Mouse (Mus musculus) midbrain, embryonic 15.5 days (tissue): ENCODE results near the gene Rab6a. TPM values are rescaled to one million over a fixed set of nuclear protein-coding genes. Genes with fewer than 3 reads are reported as not detected.

Experiments
- ATAC-seq: fragments of 200-750 bp; cut with Nextera tagmentation; replicated peaks from 2 replicates; pipeline ENCODE4 v1.8.0; 2017; ENCODE audit warnings: moderate TSS enrichment
- H3K27ac ChIP-seq: fragments of 300-500 bp; sonication (generic); 2 replicates; pipeline ENCODE4 v1.5.1; 2015; ENCODE audit warnings: mild to moderate bottlenecking, inconsistent platforms
- H3K27me3 ChIP-seq: fragments of 300-500 bp; sonication (generic); replicated peaks from 2 replicates; pipeline ENCODE4 v1.6.1; 2015; ENCODE audit warnings: inconsistent platforms
- H3K36me3 ChIP-seq: fragments of 300-500 bp; sonication (generic); replicated peaks from 2 replicates; pipeline ENCODE4 v1.6.1; 2015; ENCODE audit warnings: inconsistent platforms
- H3K4me1 ChIP-seq: fragments of 300-500 bp; sonication (generic); 2 replicates; pipeline ENCODE4 v1.6.1; 2015; ENCODE audit warnings: inconsistent platforms
- H3K4me2 ChIP-seq: fragments of 300-500 bp; sonication (generic); 2 replicates; pipeline ENCODE4 v1.6.1; 2015; ENCODE audit warnings: inconsistent platforms, mild to moderate bottlenecking, moderate library complexity
- H3K4me3 ChIP-seq: fragments of 300-500 bp; sonication (generic); 2 replicates; pipeline ENCODE4 v1.5.1; 2015; ENCODE audit warnings: mild to moderate bottlenecking, inconsistent platforms
- H3K9ac ChIP-seq: fragments of 300-500 bp; sonication (generic); 2 replicates; pipeline ENCODE4 v1.6.1; 2015; ENCODE audit warnings: mild to moderate bottlenecking, inconsistent platforms
- H3K9me3 ChIP-seq: fragments of 300-500 bp; sonication (generic); 2 replicates; pipeline ENCODE4 v1.6.1; 2016; ENCODE audit warnings: inconsistent platforms
- WGBS: fragments of 180-500 bp; shearing (Covaris S2); methylation state at CpG from one replicate; pipeline ENCODE4 v1.1.7; 2015; ENCODE audit warnings: mixed read lengths; 5-methylcytosine and 5-hydroxymethylcytosine counted together
- polyA plus RNA-seq: library from polyadenylated mRNA; unstranded; fragments of >200 nt; fragmentation: Nextera tagmentation; extraction: Ambion mirVana; gene quantifications from 2 replicates; pipeline ENCODE4 v1.2.1, GENCODE M21; 2015

Rab6a gene
- polyA plus RNA-seq, 1 experiment from 2014 or later: 260 TPM

DNA sequence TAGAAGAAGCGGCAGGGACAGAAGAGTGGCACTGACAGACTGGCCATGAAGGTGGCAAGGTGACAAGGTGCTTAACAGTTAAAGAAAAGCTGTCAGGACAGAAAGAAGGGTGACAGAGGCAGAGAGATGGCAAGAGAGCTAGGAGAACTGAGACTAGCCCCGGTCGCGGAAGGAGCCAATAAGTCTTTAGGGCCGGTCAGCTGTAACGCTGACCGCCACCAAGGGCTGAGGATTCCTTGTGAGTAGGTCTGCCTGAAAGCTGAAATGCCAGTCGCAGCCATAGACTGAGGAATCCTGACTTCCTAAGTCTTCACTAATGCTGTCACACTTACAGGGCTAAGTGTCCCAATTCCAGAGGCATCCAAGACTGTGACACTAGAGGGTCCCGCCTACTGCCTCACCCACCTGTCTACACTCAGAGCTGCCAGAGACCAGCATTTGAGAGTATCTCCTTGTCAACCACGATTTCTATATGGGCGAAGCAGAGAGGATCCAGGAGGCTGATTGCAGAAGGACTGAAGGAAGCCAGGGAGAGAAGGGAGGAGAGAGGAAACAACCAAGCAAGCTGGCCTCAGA lies 56.6 kb downstream of the Rab6a start:
- WGBS: 53% methylated on average over 11 of the region's 11 CpGs
- no peaks in the 10 kb centered on the region for H3K9me3 ChIP-seq
- peak; percentile 47 for ATAC-seq
- H3K36me3 ChIP-seq: no peaks in the 10 kb centered on the region
- peaks cover 17% of the 10 kb centered on the region for H3K4me1 ChIP-seq
- H3K27me3 ChIP-seq: no peaks in the 10 kb centered on the region
- H3K9ac ChIP-seq: peak overlapping the region; percentile 19; the same call in 1 of the 2 replicates
- H3K4me2 ChIP-seq: peak overlapping the region; percentile 37
- no peak overlapping the region for H3K4me3 ChIP-seq
- no peak overlapping the region for H3K27ac ChIP-seq

DNA sequence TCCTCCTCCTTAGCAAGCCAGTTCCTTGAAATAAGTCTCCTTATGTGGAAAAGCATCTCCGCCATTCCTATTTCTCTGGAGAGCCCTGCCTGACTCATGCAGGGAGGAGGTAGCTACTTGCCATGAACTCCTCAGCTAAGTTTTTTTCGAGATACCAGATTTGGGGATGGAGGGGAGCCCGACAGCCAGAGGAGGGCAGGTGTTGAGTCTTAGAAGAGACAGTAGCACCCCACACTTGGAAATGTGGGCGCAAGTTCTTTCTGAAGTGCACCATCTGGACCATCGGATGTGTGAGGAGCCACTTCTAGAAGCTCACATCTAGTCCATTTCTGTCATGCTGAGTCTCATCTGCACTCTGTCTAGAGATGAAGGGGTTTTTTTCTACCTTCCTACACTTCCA lies 63.4 kb downstream of the Rab6a start:
- Histone ChIP-seq H3K27me3 (no peaks in the 10 kb centered on the region), H3K4me2 (no peak overlapping the region), H3K36me3 (no peaks in the 10 kb centered on the region), H3K4me1 (no peaks in the 10 kb centered on the region; the same call in 1 of the 2 replicates), H3K9me3 (no peaks in the 10 kb centered on the region), H3K4me3 (no peak overlapping the region), H3K9ac (no peak overlapping the region), H3K27ac (no peak overlapping the region)
- no peak for ATAC-seq
- WGBS: 87% methylated on average over 5 of the region's 5 CpGs

DNA sequence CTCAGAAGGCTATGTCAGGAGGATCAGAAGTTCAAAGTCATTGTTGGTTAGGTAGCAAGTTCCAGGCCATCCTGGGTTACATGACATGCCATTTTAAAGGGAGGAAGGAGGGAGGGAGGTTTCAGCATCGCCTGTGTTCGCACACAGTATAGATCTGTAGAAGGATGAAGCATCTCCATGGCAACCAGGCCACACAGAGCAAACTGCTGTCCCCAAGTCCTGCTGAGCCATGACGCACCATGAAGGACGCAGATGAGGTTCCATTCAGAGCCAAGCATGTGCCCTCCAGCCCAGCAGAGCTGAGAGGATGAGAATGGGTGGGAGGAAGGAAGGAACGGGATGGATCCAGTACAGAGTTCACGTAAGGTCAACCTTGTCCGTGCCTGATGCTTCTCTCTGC lies 66.2 kb downstream of the Rab6a start:
- no peak; the same call in 1 of the 2 replicates for ATAC-seq
- Histone ChIP-seq H3K9ac (no peak overlapping the region), H3K36me3 (no peaks in the 10 kb centered on the region), H3K27me3 (no peaks in the 10 kb centered on the region), H3K27ac (no peak overlapping the region), H3K4me1 (no peaks in the 10 kb centered on the region; the same call in 1 of the 2 replicates), H3K4me3 (no peak overlapping the region), H3K4me2 (no peak overlapping the region), H3K9me3 (no peaks in the 10 kb centered on the region)
- WGBS: 40% methylated on average over 7 of the region's 7 CpGs

DNA sequence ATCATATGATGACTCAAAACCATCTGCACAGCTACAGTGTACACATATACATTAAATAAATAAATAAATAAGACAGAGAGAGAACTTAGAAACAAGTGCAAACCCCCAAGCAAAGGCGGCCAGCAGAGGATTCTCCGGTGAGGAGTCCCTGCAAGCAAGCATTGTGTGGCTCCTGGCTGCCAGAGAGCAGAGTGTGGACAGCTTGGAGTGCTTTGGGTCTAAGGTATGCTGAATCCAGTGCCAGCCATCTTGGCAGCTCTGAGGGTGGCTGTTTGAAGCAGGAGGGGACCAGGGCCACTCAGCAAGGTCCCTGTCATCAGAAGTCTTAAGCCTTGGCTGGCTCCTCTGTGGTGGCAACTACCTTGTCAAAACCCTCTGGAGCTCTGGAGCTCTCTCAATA lies 67.7 kb downstream of the Rab6a start:
- no peaks in the 10 kb centered on the region; the same call in 1 of the 2 replicates for H3K4me1 ChIP-seq
- H3K27me3 ChIP-seq: no peaks in the 10 kb centered on the region
- H3K36me3 ChIP-seq: no peaks in the 10 kb centered on the region
- WGBS: 92% methylated on average over 2 of the region's 2 CpGs
- H3K4me2 ChIP-seq: no peak overlapping the region
- no peak overlapping the region for H3K9ac ChIP-seq
- no peak overlapping the region for H3K4me3 ChIP-seq
- ATAC-seq: no peak
- H3K9me3 ChIP-seq: no peaks in the 10 kb centered on the region
- no peak overlapping the region for H3K27ac ChIP-seq

DNA sequence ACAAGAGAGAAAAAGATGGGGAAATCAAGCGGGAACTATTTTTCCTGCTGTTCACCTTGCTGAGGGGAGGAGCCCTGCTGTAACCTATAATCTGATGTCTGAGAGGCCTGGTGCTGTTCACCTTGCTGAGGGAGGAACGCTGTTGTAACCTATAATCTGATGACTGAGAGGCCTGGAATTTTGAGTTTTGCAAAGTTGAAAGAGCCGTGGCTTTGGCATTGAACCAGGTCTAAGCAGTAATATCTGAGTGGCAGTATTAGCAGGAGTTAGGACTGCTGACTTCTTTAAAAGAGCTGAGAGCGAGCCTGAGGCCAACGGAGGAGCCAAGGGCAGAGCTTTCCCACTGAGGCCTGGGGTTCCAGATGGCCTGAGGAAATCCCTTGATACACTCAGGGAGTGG lies 70.8 kb downstream of the Rab6a start:
- 87% methylated on average over 5 of the region's 5 CpGs for WGBS
- Histone ChIP-seq H3K36me3 (no peaks in the 10 kb centered on the region), H3K27me3 (no peaks in the 10 kb centered on the region), H3K4me3 (no peak overlapping the region), H3K4me1 (no peaks in the 10 kb centered on the region; the same call in 1 of the 2 replicates), H3K27ac (no peak overlapping the region), H3K9ac (no peak overlapping the region), H3K4me2 (no peak overlapping the region), H3K9me3 (no peaks in the 10 kb centered on the region)
- no peak for ATAC-seq

DNA sequence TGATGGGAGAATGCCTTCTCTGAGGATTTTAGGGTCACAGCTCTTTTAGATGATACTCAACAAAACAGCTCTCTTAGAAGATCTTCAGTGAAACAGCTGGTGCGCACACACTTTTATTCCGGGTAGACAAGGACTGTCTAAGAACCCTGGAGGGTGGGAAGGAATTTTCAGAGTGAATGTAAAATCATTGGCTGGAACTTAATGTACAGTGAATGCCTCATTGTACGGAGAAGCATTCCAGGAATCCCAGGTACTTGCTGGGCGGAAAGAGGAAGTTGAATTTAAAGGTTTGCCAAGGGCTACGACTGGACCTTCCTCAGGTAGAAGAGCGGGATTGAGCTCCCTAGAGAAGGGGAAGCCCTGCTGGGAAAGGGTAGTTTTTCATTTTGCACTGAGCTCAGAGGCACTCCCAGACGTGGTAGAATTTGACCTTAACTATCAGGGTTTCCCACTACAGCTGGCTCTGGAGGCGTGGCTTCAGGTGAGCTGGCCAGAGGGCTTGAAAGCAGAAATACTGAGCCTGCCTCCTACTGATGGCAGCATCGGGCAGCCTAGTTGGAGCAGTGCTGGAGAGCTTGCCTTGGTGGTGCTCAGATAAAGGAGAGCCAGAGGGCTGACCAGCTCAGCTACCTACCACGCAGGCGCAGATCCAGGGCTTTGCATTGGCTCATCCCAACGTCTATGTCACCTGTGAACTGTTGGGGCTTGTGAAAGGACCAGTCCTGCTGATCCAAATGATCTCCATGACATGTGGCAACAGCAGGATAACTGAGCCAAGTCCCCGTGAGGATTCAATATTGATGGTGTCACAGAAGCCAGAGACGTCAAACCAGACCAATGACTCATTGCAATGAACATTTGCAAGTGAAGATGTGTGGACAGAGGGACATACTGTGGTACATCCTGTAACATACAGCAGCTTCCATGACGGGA lies 72.0 kb downstream of the Rab6a start:
- WGBS: 68% methylated on average over 15 of the region's 15 CpGs
- Histone ChIP-seq H3K36me3 (no peaks in the 10 kb centered on the region), H3K27me3 (no peaks in the 10 kb centered on the region), H3K9me3 (no peaks in the 10 kb centered on the region), H3K4me2 (no peak overlapping the region), H3K9ac (no peak overlapping the region), H3K4me1 (no peaks in the 10 kb centered on the region), H3K4me3 (no peak overlapping the region), H3K27ac (no peak overlapping the region)
- no peak for ATAC-seq

DNA sequence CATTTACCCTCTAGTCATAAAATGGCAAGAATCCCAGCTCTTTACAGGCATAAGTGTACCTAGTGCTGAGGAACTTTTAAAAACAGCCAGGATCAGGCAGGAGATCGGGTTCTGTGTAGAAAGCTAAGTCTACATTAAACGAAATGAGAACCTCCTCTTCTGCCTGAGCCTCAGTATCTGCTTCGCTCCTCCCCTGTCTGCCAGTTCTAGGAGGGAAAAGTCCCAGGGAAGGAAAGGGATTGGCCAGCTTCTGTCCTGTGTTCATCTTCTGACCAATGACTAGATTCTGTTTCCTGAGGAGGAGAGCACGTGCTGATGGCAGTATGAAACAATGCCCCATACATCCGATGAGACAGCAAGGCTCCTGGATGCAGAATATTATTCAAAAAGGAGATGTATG lies 73.9 kb downstream of the Rab6a start:
- no peaks in the 10 kb centered on the region for H3K4me1 ChIP-seq
- no peak overlapping the region for H3K4me3 ChIP-seq
- ATAC-seq: no peak; the same call in 1 of the 2 replicates
- no peak overlapping the region for H3K27ac ChIP-seq
- no peak overlapping the region for H3K4me2 ChIP-seq
- no peak overlapping the region for H3K9ac ChIP-seq
- WGBS: 55% methylated on average over 5 of the region's 5 CpGs
- H3K27me3 ChIP-seq: no peaks in the 10 kb centered on the region
- no peaks in the 10 kb centered on the region for H3K9me3 ChIP-seq
- H3K36me3 ChIP-seq: no peaks in the 10 kb centered on the region

DNA sequence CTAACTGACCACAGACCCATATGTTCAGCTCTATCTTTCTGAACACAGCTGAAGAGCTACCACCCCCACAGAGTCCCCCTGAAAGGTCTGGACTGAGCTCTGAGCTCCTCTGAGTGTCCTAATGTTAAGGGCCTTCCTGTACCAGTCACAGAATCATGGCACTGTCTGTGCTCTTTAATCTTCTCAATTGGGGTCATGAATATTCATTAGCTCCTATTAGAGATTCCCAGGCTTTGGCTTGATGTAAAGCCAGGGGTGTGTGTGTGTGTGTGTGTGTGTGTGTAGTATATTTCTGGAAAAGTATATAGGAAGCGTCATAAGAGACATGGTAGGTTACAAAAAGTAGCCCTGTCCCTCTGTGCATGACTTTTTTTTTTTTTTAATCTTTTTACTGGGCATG lies 76.0 kb downstream of the Rab6a start:
- WGBS: 78% methylated on average over 1 of the region's 1 CpGs
- Histone ChIP-seq H3K9ac (no peak overlapping the region), H3K27ac (no peak overlapping the region), H3K4me3 (no peak overlapping the region), H3K36me3 (no peaks in the 10 kb centered on the region), H3K4me1 (no peaks in the 10 kb centered on the region), H3K4me2 (no peak overlapping the region), H3K27me3 (no peaks in the 10 kb centered on the region), H3K9me3 (no peaks in the 10 kb centered on the region)
- ATAC-seq: no peak

DNA sequence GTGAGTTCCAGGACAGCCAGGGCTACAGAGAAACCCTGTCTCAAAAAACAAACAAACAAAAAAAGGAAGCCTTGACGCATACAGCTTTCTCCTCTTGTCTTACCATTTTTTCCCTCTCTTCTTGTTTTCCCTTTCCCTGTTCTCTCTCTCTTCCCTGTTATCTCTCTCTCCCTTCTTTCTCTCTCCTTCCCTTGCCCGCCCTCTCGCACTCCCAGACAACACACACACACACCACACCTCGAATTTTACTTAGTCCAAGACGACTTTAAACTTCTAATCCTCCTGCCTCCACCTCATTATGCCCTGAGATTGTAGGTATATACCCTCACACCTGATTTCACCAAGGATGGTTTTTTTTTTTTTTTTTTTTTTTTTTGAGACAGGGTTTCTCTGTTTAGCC lies 76.9 kb downstream of the Rab6a start:
- no peaks in the 10 kb centered on the region for H3K36me3 ChIP-seq

DNA sequence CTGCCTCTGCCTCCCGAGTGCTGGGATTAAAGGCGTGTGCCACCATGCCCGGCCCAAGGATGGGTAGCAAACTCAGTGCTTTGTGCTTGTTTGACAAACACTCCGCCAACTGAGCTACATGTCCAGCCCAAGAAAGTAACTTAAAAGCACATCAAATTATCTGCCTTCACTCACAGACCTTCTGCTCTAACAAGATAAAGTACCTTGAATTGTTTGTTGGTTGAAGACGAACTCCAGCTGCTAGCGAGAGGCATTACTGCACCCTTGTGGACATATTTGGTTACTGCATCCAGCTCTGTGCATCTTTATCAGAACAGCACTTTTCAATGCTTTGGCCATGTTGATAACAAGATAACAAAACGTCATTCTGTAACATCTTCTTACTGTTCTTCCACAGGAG lies 77.3 kb downstream of the Rab6a start:
- Histone ChIP-seq H3K4me2 (no peak overlapping the region), H3K27me3 (no peaks in the 10 kb centered on the region), H3K4me1 (no peaks in the 10 kb centered on the region), H3K9ac (no peak overlapping the region), H3K9me3 (no peaks in the 10 kb centered on the region), H3K36me3 (no peaks in the 10 kb centered on the region), H3K27ac (no peak overlapping the region), H3K4me3 (no peak overlapping the region)
- ATAC-seq: no peak
- WGBS: 53% methylated on average over 7 of the region's 7 CpGs

More for the DNA sequence above, 76.9 kb downstream of the Rab6a start:
- no peak for ATAC-seq
- Histone ChIP-seq H3K27ac (no peak overlapping the region), H3K27me3 (no peaks in the 10 kb centered on the region), H3K9me3 (no peaks in the 10 kb centered on the region), H3K4me1 (no peaks in the 10 kb centered on the region), H3K4me2 (no peak overlapping the region), H3K4me3 (no peak overlapping the region), H3K9ac (no peak overlapping the region)
- 79% methylated on average over 5 of the region's 5 CpGs for WGBS

DNA sequence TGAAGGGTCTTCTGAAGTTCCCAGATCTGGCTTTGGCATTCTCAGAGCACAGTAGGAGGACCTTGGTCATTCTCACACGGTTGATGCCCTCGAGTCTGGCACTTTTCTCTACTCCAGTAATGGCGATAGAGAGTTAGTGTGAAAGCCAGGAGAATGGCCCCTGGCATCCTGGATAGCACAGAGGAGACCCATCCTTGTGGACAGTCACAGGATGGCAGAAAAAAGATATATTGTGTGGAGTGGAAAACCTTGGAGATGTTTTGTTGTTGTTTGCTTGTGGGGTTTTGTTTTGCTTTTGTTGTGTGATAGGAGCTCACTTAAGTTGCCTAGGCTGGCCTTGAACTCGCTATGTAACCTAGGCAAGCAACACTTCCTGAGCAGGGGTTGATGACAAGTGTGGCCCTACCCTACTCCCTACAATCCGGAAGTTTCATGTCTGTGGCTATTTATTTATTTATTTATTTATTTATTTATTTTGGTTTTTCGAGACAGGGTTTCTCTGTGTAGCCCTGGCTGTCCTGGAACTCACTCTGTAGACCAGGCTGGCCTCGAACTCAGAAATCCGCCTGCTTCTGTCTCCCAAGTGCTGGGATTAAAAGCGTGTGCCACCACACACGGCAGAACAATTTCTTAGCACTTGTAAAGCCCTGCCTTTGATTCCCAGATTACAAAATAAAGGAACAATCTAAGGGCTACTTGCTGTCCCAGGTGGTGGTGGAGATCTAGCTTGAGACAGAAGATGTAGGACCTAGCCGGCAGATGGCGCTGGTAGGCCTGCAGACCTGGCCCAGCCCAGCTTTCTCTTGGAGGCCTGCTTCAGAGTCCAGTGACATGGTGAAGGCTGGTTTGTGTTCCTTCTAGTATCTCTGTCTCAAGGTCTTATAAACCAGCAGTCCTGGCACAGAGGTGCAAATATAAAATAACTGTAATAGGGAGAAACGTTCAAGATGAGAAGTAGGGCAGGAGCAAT lies 78.1 kb downstream of the Rab6a start:
- H3K27me3 ChIP-seq: no peaks in the 10 kb centered on the region
- no peak overlapping the region for H3K9ac ChIP-seq
- peak; percentile 69; the same call in 1 of the 2 replicates for ATAC-seq
- no peaks in the 10 kb centered on the region for H3K4me1 ChIP-seq
- WGBS: 40% methylated on average over 13 of the region's 13 CpGs
- no peak overlapping the region for H3K4me2 ChIP-seq
- H3K4me3 ChIP-seq: no peak overlapping the region
- H3K27ac ChIP-seq: no peak overlapping the region
- H3K9me3 ChIP-seq: no peaks in the 10 kb centered on the region
- H3K36me3 ChIP-seq: no peaks in the 10 kb centered on the region

DNA sequence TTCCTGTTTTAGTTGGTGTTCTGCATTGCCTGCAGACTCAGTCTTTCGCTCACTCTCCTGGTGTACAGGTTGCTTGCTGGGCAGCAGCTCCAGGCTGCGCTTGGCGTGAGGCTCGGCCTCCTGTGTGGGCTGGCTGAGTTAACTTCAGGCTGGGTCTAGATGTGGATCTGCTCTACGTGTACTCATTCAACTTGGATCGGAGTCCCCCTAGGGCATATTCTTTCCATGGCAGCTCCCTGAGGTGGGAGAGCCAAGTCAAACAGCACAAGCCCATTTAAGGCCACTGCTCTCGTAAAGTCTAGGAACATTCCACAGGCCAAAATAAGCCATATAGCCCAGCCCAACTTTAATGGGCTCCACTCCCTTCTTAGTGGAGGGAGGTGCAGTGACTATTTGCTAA lies 81.3 kb downstream of the Rab6a start:
- no peak for ATAC-seq

More for the DNA sequence above, 81.3 kb downstream of the Rab6a start:
- Histone ChIP-seq H3K27ac (no peak overlapping the region), H3K4me2 (no peak overlapping the region), H3K4me1 (no peaks in the 10 kb centered on the region), H3K9me3 (no peaks in the 10 kb centered on the region), H3K27me3 (no peaks in the 10 kb centered on the region), H3K4me3 (no peak overlapping the region), H3K36me3 (no peaks in the 10 kb centered on the region), H3K9ac (no peak overlapping the region)
- 88% methylated on average over 7 of the region's 7 CpGs for WGBS
